Mouse (Mus musculus): ENCODE measurements around the gene Siglecf. TPM values are rescaled to one million over a fixed set of nuclear protein-coding genes. Genes with fewer than 3 reads are reported as not detected.

Gene Siglecf
- polyA plus RNA-seq (2017; shearing (Covaris generic)): not detected

DNA sequence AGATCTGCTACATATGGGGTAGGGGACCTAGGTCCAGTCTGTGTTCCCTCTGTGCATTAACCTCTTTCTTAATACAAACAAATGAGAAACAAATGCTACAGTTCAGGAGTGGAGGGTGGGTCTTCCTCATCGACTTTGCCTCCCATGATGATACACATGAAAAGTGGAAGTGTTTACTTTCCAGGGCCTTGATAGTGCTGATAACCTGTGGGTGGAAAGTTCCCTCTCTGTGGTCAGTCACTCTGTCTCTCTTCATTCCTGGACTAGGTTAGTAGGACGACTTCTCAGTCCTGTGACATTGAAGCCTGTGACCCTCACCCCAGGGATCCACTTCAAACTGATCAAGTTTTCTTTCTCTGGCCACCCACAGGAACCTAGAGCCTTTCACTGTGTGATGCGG lies at the start of gene Siglecf:
Siglecf (plus strand) TSS at position 188 of the 400 bp plus-strand sequence.

DNA sequence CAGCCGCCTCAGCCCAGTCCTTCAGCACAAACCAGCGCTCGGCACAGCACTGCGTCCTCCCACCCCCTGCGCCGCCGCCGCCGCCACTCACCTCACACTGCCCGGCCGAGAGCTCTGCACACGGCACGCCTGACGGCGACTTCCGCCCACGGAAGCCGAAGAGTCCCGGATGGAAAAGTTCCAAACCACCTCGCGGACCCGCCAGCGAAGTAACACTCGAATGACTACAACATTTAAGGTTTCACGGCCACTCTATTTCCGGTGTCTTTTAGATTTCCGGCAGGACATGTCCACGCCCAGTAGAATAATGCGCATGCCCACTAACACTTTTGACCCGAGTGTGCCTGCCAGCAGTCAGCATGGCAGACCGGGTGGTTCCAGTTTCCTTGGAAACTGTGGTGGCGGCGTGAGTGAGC lies 38.1 kb upstream of the Siglecf start, which contains the start of gene Zfp715:
Zfp715 (minus strand) TSS at position 282 of the 416 bp plus-strand sequence.

DNA sequence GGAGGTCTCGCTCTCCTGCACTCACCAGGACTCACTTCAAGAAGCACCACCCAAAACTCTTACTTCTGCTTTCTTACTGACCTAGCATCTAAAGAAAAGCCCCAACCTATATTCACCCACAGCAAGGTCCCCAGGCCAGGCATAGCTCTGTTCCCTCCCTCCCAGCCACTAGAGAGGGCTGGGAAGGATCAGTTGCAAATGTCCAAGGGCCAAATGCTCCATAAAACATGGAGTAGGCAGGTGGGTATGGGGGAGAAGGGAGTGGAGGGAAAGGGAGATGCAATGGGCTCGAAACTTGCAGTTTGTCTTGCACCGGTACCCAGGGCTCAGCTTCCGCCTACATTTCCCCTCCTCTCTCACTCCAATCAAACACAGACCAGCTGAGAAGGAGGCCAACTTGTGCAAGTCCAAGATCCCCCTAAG lies 57.0 kb downstream of the Siglecf start, which contains the start of gene Siglecg:
Siglecg (plus strand) TSS at position 74 of the 423 bp plus-strand sequence.

Other genes with a start within 250 kb of the Siglecf start
- gene Zfp936, start 237.1 kb upstream of the Siglecf start, polyA plus RNA-seq (2017; shearing (Covaris generic)): 1 to 10 TPM in 1 of 2 experiments, under 1 TPM in 1; 0.52 to 1.9 TPM
- gene Zfp715, start 38.0 kb upstream of the Siglecf start, polyA plus RNA-seq (2017; shearing (Covaris generic)): 10 to 100 TPM; 15.9 to 17.1 TPM
- 1 to 10 TPM; 2.5 to 3.1 TPM for gene Siglecg, start 56.9 kb downstream of the Siglecf start, polyA plus RNA-seq (2017; shearing (Covaris generic))
- gene Lim2, start 76.3 kb downstream of the Siglecf start, polyA plus RNA-seq (2017; shearing (Covaris generic)): not detected
- gene Nkg7, start 85.7 kb downstream of the Siglecf start, polyA plus RNA-seq (2017; shearing (Covaris generic)): 100 to 1,000 TPM; 182 to 285 TPM
- under 1 TPM in 1 of 2 experiments, not detected in 1; 0.50 TPM for gene Cldnd2, start 89.4 kb downstream of the Siglecf start, polyA plus RNA-seq (2017; shearing (Covaris generic))
- 100 to 1,000 TPM; 109 to 133 TPM for gene Etfb, start 92.7 kb downstream of the Siglecf start, polyA plus RNA-seq (2017; shearing (Covaris generic))
- gene Gm45233, start 92.8 kb downstream of the Siglecf start, polyA plus RNA-seq (2017; shearing (Covaris generic)): not detected
- 1 to 10 TPM; 5.6 to 8.2 TPM for gene Vsig10l, start 111.8 kb downstream of the Siglecf start, polyA plus RNA-seq (2017; shearing (Covaris generic))
- gene Iglon5, start 138.7 kb downstream of the Siglecf start, polyA plus RNA-seq (2017; shearing (Covaris generic)): under 1 TPM in 1 of 2 experiments, not detected in 1; 0.25 TPM
- gene 4931406B18Rik, start 154.6 kb downstream of the Siglecf start, polyA plus RNA-seq (2017; shearing (Covaris generic)): under 1 TPM; 0.08 to 0.45 TPM
- gene Cd33, start 193.1 kb downstream of the Siglecf start, polyA plus RNA-seq (2017; shearing (Covaris generic)): under 1 TPM in 1 of 2 experiments, not detected in 1; 0.10 TPM
- 1 to 10 TPM; 4.8 to 7.8 TPM for gene Zfp658, start 210.9 kb downstream of the Siglecf start, polyA plus RNA-seq (2017; shearing (Covaris generic))
- 10 to 100 TPM in 1 of 2 experiments, 1 to 10 TPM in 1; 7.4 to 11.1 TPM for gene Zfp719, start 228.3 kb downstream of the Siglecf start, polyA plus RNA-seq (2017; shearing (Covaris generic))